Mouse (Mus musculus) olfactory bulb, adult 2 months (tissue): ENCODE measurements around the gene Acin1.

Source experiments
- CTCF ChIP-seq: fragments of 200-500 bp; IDR thresholded peaks from 2 replicates; pipeline ENCODE4 v1.5.1; 2012; ENCODE audit warnings: low read depth, mild to moderate bottlenecking, low read length, moderate library complexity; ENCODE audit not compliant: insufficient read depth
- POLR2A ChIP-seq: fragments of 200-500 bp; IDR thresholded peaks from 2 replicates; pipeline ENCODE4 v1.6.1; 2012; ENCODE audit warnings: mild to moderate bottlenecking, low read depth, low read length, moderate library complexity; ENCODE audit not compliant: insufficient read depth

GRCm38 (mm10) chr14:54674317-54674716, 12.4 kb downstream of the Acin1 start:
- TF ChIP-seq POLR2A = no peak
- no peak for TF ChIP-seq CTCF
